ENCODE assay signal across 8 mouse cellular contexts in genomic region chr10:19932986-19933385, GRCm38 (mm10). TPM values are rescaled to one million over a fixed set of nuclear protein-coding genes. Genes with fewer than 3 reads are reported as not detected.
DNase-seq lines count a peak whose midpoint lies in the region; ATAC-seq lines count a peak whose summit lies in the region.

No protein-coding gene starts in this region.

- H3K27ac ChIP-seq in limb, embryonic 11.5 days (replicated peaks; ENCODE audit: low read depth, low read length), result no peak overlapping the region
- no peak overlapping the region for H3K27ac ChIP-seq in stomach, embryonic 15.5 days

- H3K36me3 ChIP-seq in megakaryocyte, embryonic 14.5 days (replicated peaks; ENCODE audit: low read length), result no peaks in the 10 kb centered on the region
- H3K36me3 ChIP-seq in limb, embryonic 11.5 days (ENCODE audit: control insufficient read depth, insufficient read depth, low read length), result no peaks in the 10 kb centered on the region
- no peaks in the 10 kb centered on the region for H3K36me3 ChIP-seq in stomach, embryonic 15.5 days

- no peaks in the 10 kb centered on the region for H3K9me3 ChIP-seq in megakaryocyte, embryonic 14.5 days
- H3K9me3 ChIP-seq in limb, embryonic 11.5 days (ENCODE audit: control insufficient read depth, low read length), result no peaks in the 10 kb centered on the region
- no peaks in the 10 kb centered on the region for H3K9me3 ChIP-seq in stomach, embryonic 15.5 days

- H3K27me3 ChIP-seq in megakaryocyte, embryonic 14.5 days (replicated peaks), result no peaks in the 10 kb centered on the region
- 0 out of 2 replicates have a peak, but pooled peaks cover 7% of the 10 kb centered on the region for H3K27me3 ChIP-seq in limb, embryonic 11.5 days (ENCODE audit: control insufficient read depth, insufficient read depth, low read length)
- H3K27me3 ChIP-seq in stomach, embryonic 15.5 days (replicated peaks), result no peaks in the 10 kb centered on the region

- H3K4me1 ChIP-seq in megakaryocyte, embryonic 14.5 days, result peaks cover 44% of the 10 kb centered on the region
- H3K4me1 ChIP-seq in limb, embryonic 11.5 days (ENCODE audit: control insufficient read depth, insufficient read depth, low read length), result no peaks in the 10 kb centered on the region
- H3K4me1 ChIP-seq in stomach, embryonic 15.5 days, result 0 out of 2 replicates have a peak, but pooled peaks cover 5% of the 10 kb centered on the region

- H3K9ac ChIP-seq in limb, embryonic 11.5 days (ENCODE audit: low read length), result no peak overlapping the region
- H3K9ac ChIP-seq in stomach, embryonic 15.5 days, result no peak overlapping the region

- H3K4me3 ChIP-seq in megakaryocyte, embryonic 14.5 days (replicated peaks), result peak overlapping the region; percentile 98
- H3K4me3 ChIP-seq in limb, embryonic 11.5 days (ENCODE audit: low read depth, low read length), result peak overlapping the region; percentile 64; the same call in 1 of the 2 replicates
- peak overlapping the region; percentile 81; the same call in 1 of the 2 replicates for H3K4me3 ChIP-seq in stomach, embryonic 15.5 days (replicated peaks)

- WGBS in limb, embryonic 11.5 days, result 26% methylated on average over 3 of the region's 3 CpGs
- WGBS in stomach, embryonic 15.5 days, result 30% methylated on average over 3 of the region's 3 CpGs

- peak overlapping the region; percentile 85; the same call in 1 of the 2 replicates for H3K4me2 ChIP-seq in limb, embryonic 11.5 days (ENCODE audit: low read depth, severe bottlenecking)
- peak overlapping the region; percentile 97 for H3K4me2 ChIP-seq in stomach, embryonic 15.5 days

- peak; percentile 29 for DNase-seq in embryo, embryonic 10.5 days (ENCODE audit: low spot score)
- no peak for DNase-seq in embryo, embryonic 10 days (ENCODE audit: low spot score)
- no peak for DNase-seq in limb, embryonic 11.5 days (ENCODE audit: low spot score)
- DNase-seq in ovary, postnatal 14 days (ENCODE audit: low spot score), result no peak

- ATAC-seq in megakaryocyte, adult 5-6 weeks (ENCODE audit: poor library complexity, severe bottlenecking), result no peak
- no peak for ATAC-seq in limb, embryonic 11.5 days (ENCODE audit: insufficient number of reproducible peaks, low FRiP score, low TSS enrichment, low read depth)
- no peak for ATAC-seq in stomach, embryonic 15.5 days (ENCODE audit: insufficient read depth, low FRiP score, low read depth)
- no peak for ATAC-seq in granulocyte monocyte progenitor cell, adult 5-6 weeks (replicated peaks; ENCODE audit: poor library complexity, severe bottlenecking)

RNA-seq across cellular contexts. Expression of gene Map3k5, which starts 1.3 kb away (rescaled TPM):
- polyA plus RNA-seq in megakaryocyte, embryonic 14.5 days (2012; ENCODE audit: insufficient read depth, low replicate concordance), result 1.2 and 1.3 TPM in 2 replicates
- 25.4 and 37.0 TPM in 2 replicates for total RNA-seq in megakaryocyte, adult 5-6 weeks (2015)
- 36.7 and 42.4 TPM in 2 replicates for total RNA-seq in megakaryocyte, adult 5-6 weeks (2017)
- polyA plus RNA-seq in limb, embryonic 11.5 days (2014; fragmentation: Nextera tagmentation; extraction: Ambion mirVana), result 0.99 and 1.1 TPM in 2 replicates
- 3.0 and 3.3 TPM in 2 replicates for polyA plus RNA-seq in stomach, embryonic 15.5 days (2015; fragmentation: Nextera tagmentation; extraction: Ambion mirVana)
- total RNA-seq in granulocyte monocyte progenitor cell, adult 5-6 weeks (2014; fragmentation: Nextera tagmentation), result 22.4 and 37.3 TPM in 2 replicates
- 16.9 and 17.3 TPM in 2 replicates for total RNA-seq in granulocyte monocyte progenitor cell, adult 5-6 weeks (2017)

RNA-seq across cellular contexts. Expression of gene Pex7, which starts 25.5 kb away (rescaled TPM):
- polyA plus RNA-seq in megakaryocyte, embryonic 14.5 days (2012; ENCODE audit: insufficient read depth, low replicate concordance), result 8.1 TPM in 1 of 2 replicates, not detected in the other
- 36.0 and 47.6 TPM in 2 replicates for total RNA-seq in megakaryocyte, adult 5-6 weeks (2015)
- total RNA-seq in megakaryocyte, adult 5-6 weeks (2017), result 13.5 and 19.5 TPM in 2 replicates
- 18.0 and 23.3 TPM in 2 replicates for polyA plus RNA-seq in limb, embryonic 11.5 days (2014; fragmentation: Nextera tagmentation; extraction: Ambion mirVana)
- polyA plus RNA-seq in stomach, embryonic 15.5 days (2015; fragmentation: Nextera tagmentation; extraction: Ambion mirVana), result 40.7 and 45.4 TPM in 2 replicates
- total RNA-seq in granulocyte monocyte progenitor cell, adult 5-6 weeks (2014; fragmentation: Nextera tagmentation), result 22.6 and 34.9 TPM in 2 replicates
- total RNA-seq in granulocyte monocyte progenitor cell, adult 5-6 weeks (2017), result 29.1 and 31.3 TPM in 2 replicates
